13 mouse cellular contexts compared by ENCODE assay signal in the genomic region with DNA sequence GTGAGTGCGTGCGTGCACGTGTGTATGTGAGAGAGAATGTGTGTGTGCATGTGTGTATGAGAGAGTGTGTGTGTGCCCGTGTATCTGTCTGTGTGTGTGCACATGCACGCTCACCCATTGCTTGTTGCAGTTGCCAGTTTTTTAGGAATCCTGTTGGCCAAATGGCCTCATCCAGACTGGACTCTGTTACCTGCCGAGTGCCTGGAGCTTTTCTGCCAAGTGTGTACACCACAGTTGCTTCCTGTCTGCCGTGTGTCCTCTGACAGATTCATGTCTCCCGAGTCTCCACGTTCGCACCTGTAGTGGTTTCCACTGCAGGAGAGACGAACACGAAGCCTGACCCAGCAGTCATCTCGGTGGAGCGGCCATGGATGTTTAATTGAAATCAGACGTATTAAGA.
DNase-seq lines count a peak whose midpoint lies in the region; ATAC-seq and TF ChIP-seq lines count a peak whose summit lies in the region.
"Had no signal": no experiment of that assay in that cellular context is flagged by ENCODE, and none has a peak within 500 bp of the region (broad histone marks: within the 10 kb centered on the region; RNA-seq: fewer than 3 reads in every experiment).

No protein-coding gene starts in this region.

- no peak overlapping the region for H3K27ac ChIP-seq in kidney, embryonic 14.5 days (ENCODE audit: low read depth, low read length)
- H3K27ac ChIP-seq in forebrain, embryonic 13.5 days: peak overlapping the region; percentile 80
- H3K27ac ChIP-seq in hindbrain, embryonic 13.5 days: peak overlapping the region; percentile 93
- peak overlapping the region; percentile 90 for H3K27ac ChIP-seq in midbrain, postnatal 0 days (ENCODE audit: low read depth, low read length)
- H3K27ac ChIP-seq: heart, embryonic 13.5 days had no signal

- no peak overlapping the region for H3K4me3 ChIP-seq in kidney, embryonic 14.5 days (ENCODE audit: low read length)
- no peak overlapping the region for H3K4me3 ChIP-seq in forebrain, embryonic 13.5 days
- H3K4me3 ChIP-seq in hindbrain, embryonic 13.5 days: no peak overlapping the region
- H3K4me3 ChIP-seq in midbrain, postnatal 0 days (ENCODE audit: low read depth, low read length): no peak overlapping the region
- H3K4me3 ChIP-seq: heart, embryonic 13.5 days had no signal

- no peak for TF ChIP-seq CTCF in midbrain, postnatal 0 days (IDR thresholded peaks at IDR 0.05)

- no peak overlapping the region for H3K9ac ChIP-seq in kidney, embryonic 14.5 days (ENCODE audit: low read depth, low read length)
- H3K9ac ChIP-seq in forebrain, embryonic 13.5 days: no peak overlapping the region
- H3K9ac ChIP-seq in hindbrain, embryonic 13.5 days: no peak overlapping the region
- 0 out of 2 replicates have a peak overlapping the region, but pooled peaks have one; percentile 19 for H3K9ac ChIP-seq in midbrain, postnatal 0 days (replicated peaks; ENCODE audit: low read length, poor library complexity, severe bottlenecking)
- H3K9ac ChIP-seq: heart, embryonic 13.5 days had no signal

- H3K4me2 ChIP-seq in kidney, embryonic 14.5 days (replicated peaks; ENCODE audit: low read depth, low read length): no peak overlapping the region
- no peak overlapping the region for H3K4me2 ChIP-seq in forebrain, embryonic 13.5 days
- no peak overlapping the region for H3K4me2 ChIP-seq in hindbrain, embryonic 13.5 days
- H3K4me2 ChIP-seq in midbrain, postnatal 0 days (ENCODE audit: low read depth, low read length, poor library complexity, severe bottlenecking): no peak overlapping the region
- H3K4me2 ChIP-seq: heart, embryonic 13.5 days had no signal

- ATAC-seq in kidney, embryonic 14.5 days (ENCODE audit: low FRiP score, low TSS enrichment): no peak
- no peak for ATAC-seq in forebrain, embryonic 13.5 days
- ATAC-seq in hindbrain, embryonic 13.5 days (ENCODE audit: low FRiP score): no peak
- no peak for ATAC-seq in midbrain, postnatal 0 days (ENCODE audit: low FRiP score)

- no peaks in the 10 kb centered on the region for H3K9me3 ChIP-seq in kidney, embryonic 14.5 days (ENCODE audit: control insufficient read depth, low read length)
- no peaks in the 10 kb centered on the region for H3K9me3 ChIP-seq in forebrain, embryonic 13.5 days (replicated peaks)
- no peaks in the 10 kb centered on the region for H3K9me3 ChIP-seq in hindbrain, embryonic 13.5 days
- no peaks in the 10 kb centered on the region for H3K9me3 ChIP-seq in midbrain, postnatal 0 days (ENCODE audit: low read length)
- H3K9me3 ChIP-seq: heart, embryonic 13.5 days had no signal

- H3K27me3 ChIP-seq in kidney, embryonic 14.5 days (ENCODE audit: control insufficient read depth, insufficient read depth, low read length): no peaks in the 10 kb centered on the region
- no peaks in the 10 kb centered on the region for H3K27me3 ChIP-seq in forebrain, embryonic 13.5 days
- no peaks in the 10 kb centered on the region for H3K27me3 ChIP-seq in hindbrain, embryonic 13.5 days
- H3K27me3 ChIP-seq in midbrain, postnatal 0 days (ENCODE audit: insufficient read depth, low read length): no peaks in the 10 kb centered on the region
- H3K27me3 ChIP-seq: heart, embryonic 13.5 days had no signal

- peaks cover 9% of the 10 kb centered on the region; the same call in 1 of the 2 replicates for H3K4me1 ChIP-seq in kidney, embryonic 14.5 days (ENCODE audit: control insufficient read depth, insufficient read depth, low read length)
- peaks cover 58% of the 10 kb centered on the region for H3K4me1 ChIP-seq in forebrain, embryonic 13.5 days
- H3K4me1 ChIP-seq in hindbrain, embryonic 13.5 days (replicated peaks): peaks cover 85% of the 10 kb centered on the region
- peaks cover 25% of the 10 kb centered on the region for H3K4me1 ChIP-seq in midbrain, postnatal 0 days (ENCODE audit: insufficient read depth, low read length)

- DNase-seq in kidney, adult 9 months: peak; percentile 70
- no peak for DNase-seq in midbrain, postnatal 0 days (ENCODE audit: low spot score)
- DNase-seq in right cerebral cortex, postnatal 14 days: no peak
- no peak for DNase-seq in layer of hippocampus, adult 9-11 months
- DNase-seq: adrenal gland, postnatal 14 days; cerebellum, postnatal 10 days; lung, adult 2 months; right cerebral cortex, postnatal 25 days; thymus, adult 18-20 months had no signal

- no peaks in the 10 kb centered on the region for H3K36me3 ChIP-seq in kidney, embryonic 14.5 days (ENCODE audit: control insufficient read depth, insufficient read depth, low read length)
- 0 out of 2 replicates have a peak, but pooled peaks cover 9% of the 10 kb centered on the region for H3K36me3 ChIP-seq in forebrain, embryonic 13.5 days (ENCODE audit: poor library complexity, severe bottlenecking)
- no peaks in the 10 kb centered on the region; the same call in 1 of the 2 replicates for H3K36me3 ChIP-seq in hindbrain, embryonic 13.5 days
- 0 out of 2 replicates have a peak, but pooled peaks cover 5% of the 10 kb centered on the region for H3K36me3 ChIP-seq in midbrain, postnatal 0 days (ENCODE audit: insufficient read depth, low read length)
- H3K36me3 ChIP-seq: heart, embryonic 13.5 days had no signal

- 83% methylated on average over 15 of the region's 15 CpGs for WGBS in kidney, embryonic 14.5 days
- 86% methylated on average over 15 of the region's 15 CpGs for WGBS in forebrain, embryonic 13.5 days
- WGBS in hindbrain, embryonic 13.5 days: 77% methylated on average over 15 of the region's 15 CpGs
- 67% methylated on average over 15 of the region's 15 CpGs for WGBS in midbrain, postnatal 0 days
